Mouse (Mus musculus) naive thymus-derived CD4-positive, alpha-beta T cell, adult 2 months (primary cell): ENCODE measurements at regions not wholly inside any gene's neighbourhood (a gene's known extent, or its start where the extent isn't known, plus 50 kb on each side); places are given as distances from the start of the nearest gene placed in this dataset.

Experiments
- DNase-seq: peaks from one replicate; pipeline ENCODE4 v3.0.0-alpha.2; 2011; ENCODE audit warnings: low read depth

GRCm38 (mm10) chr14:99614748-99615147 is 316.3 kb downstream of the Klf5 start:
- DNase-seq = no peak

GRCm38 (mm10) chr14:99616655-99617335 is 318.3 kb downstream of the Klf5 start:
- DNase-seq = no peak

GRCm38 (mm10) chr14:99617374-99617773 is 318.9 kb downstream of the Klf5 start:
- no peak for DNase-seq

GRCm38 (mm10) chr14:99621538-99621937 is 323.0 kb downstream of the Klf5 start:
- DNase-seq = no peak

- DNase-seq = no peak
These were observed 326.2 kb downstream of the Klf5 start for GRCm38 (mm10) chr14:99624380-99625327.

- DNase-seq = no peak
These were observed 329.1 kb downstream of the Klf5 start for GRCm38 (mm10) chr14:99627615-99628014.

- no peak for DNase-seq
These were observed 332.6 kb downstream of the Klf5 start for GRCm38 (mm10) chr14:99631092-99631491.

- DNase-seq = no peak
These were observed 334.0 kb downstream of the Klf5 start for GRCm38 (mm10) chr14:99632444-99632843.

GRCm38 (mm10) chr14:99635556-99636150 is 337.2 kb downstream of the Klf5 start:
- no peak for DNase-seq

GRCm38 (mm10) chr14:99641475-99642453 is 343.3 kb downstream of the Klf5 start:
- no peak for DNase-seq

- no peak for DNase-seq
These were observed 347.8 kb downstream of the Klf5 start for GRCm38 (mm10) chr14:99646323-99646722.

- DNase-seq = no peak
These were observed 375.9 kb downstream of the Klf5 start for GRCm38 (mm10) chr14:99674399-99674798.

- no peak for DNase-seq
These were observed 388.7 kb downstream of the Klf5 start for GRCm38 (mm10) chr14:99687062-99687806.

- DNase-seq = no peak
These were observed 389.9 kb downstream of the Klf5 start for GRCm38 (mm10) chr14:99688415-99688814.

- DNase-seq = no peak
These were observed 397.8 kb downstream of the Klf5 start for GRCm38 (mm10) chr14:99696301-99696700.

- no peak for DNase-seq
These were observed 401.1 kb downstream of the Klf5 start for GRCm38 (mm10) chr14:99699545-99699944.

- DNase-seq = no peak
These were observed 407.5 kb downstream of the Klf5 start for GRCm38 (mm10) chr14:99706004-99706403.

- DNase-seq = no peak
These were observed 409.6 kb downstream of the Klf5 start for GRCm38 (mm10) chr14:99708066-99708465.

- DNase-seq = no peak
These were observed 411.3 kb downstream of the Klf5 start for GRCm38 (mm10) chr14:99709764-99710163.

- DNase-seq = no peak
These were observed 412.2 kb downstream of the Klf5 start for GRCm38 (mm10) chr14:99710656-99711177.

- no peak for DNase-seq
These were observed 414.1 kb downstream of the Klf5 start for GRCm38 (mm10) chr14:99712624-99713023.
